Mouse (Mus musculus) adrenal gland, postnatal 0 days (tissue): Measurements from ENCODE around the gene Inpp1. TPM values are rescaled to one million over a fixed set of nuclear protein-coding genes. Genes with fewer than 3 reads are reported as not detected.

ENCODE experiments used
- polyA plus RNA-seq: library from polyadenylated mRNA; unstranded; fragments of >200 nt; fragmentation: Nextera tagmentation; extraction: Ambion mirVana; gene quantifications from 2 replicates; pipeline ENCODE4 v1.2.1, GENCODE M21; 2015

Gene Inpp1
- 13.9 and 16.5 TPM in 2 replicates for polyA plus RNA-seq

DNA sequence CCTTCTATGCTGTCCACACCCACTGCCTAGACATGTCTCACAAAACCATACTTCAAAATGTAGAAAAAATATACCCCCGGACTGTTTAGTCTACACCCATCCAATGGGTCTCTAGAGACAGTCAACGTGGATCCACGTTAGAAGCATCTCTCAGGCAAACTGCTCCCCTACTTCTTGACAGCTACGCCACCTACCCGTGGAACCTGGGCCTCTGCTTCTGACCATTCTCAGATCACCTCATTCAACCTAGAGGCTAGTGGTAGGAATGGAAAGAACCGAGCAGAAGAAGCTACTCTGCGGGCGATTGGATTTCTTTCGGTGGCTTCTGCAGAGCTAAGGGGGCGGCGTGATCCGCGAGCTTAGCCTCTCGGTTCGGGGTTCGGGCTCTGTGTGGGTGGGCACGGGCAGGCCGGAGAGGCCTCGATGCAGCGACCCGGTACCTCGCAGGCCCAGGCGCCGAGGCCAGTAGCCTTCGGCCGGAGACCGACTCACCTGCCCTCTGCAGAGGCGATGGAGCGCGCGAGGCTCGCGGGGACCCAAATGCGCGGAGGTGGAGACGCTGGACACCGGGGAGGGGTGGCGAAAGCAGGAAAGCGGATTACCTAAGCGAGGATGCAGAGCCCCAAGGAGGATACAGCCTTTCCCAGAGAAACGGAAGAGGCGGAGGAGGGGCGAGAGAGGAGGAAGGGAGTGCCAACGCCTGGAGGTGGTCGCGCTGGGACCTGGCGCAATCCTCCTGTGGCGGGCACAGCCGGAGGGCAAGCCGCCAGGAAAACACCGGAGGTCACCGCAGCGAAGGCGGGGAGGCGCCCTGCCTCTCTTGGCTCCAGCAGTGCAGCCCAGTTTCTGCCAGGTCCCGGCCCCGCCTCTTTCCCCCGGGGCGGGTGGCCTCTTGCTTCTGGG, at the start of gene Inpp1:
Gene Inpp1 (minus strand): TSS at position 779 of the 903 bp plus-strand sequence.

DNA sequence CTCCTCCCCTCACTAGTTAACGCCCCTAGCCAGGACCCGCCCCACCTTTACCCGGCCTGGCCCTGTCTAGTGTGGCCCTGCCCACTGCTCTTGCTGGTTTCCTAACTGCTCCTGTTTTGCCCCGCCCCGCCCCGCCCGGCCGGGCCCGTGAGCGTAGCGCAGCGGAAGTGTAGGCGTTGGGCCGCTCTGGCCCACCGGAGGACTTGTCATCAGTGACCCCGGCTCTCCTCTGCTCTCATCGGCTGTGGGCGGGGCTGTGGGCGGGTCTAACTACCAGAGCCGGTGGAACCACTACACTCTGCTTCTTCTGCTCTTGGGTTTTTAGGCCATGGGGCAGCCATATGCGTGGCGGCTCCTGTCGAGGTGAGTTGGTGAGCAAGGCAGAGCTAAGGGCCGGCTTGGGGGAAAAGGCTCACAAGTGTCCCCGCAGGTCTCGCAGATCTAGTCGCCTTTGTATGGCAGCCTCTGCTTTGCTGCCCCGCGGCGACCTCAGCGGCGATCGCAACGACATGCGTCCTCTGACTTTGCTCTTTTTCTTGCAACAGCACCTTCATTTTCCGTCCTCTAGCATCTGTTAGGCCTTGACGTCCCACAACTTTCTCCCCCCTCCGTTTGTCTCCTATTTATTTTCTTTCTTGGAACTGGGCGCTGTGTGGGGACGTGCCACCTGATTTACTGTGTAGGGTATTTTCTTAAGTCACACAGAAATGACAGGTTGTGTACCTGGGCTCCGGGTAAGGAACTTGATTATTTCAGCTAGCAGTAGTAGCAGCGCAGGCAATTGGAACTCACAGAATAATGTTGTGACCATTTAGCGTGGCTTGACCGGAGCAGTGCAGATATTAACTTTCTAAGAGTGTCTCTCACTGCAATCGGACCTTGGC, 27.5 kb upstream of the Inpp1 start, which contains the start of gene Hibch:
Gene Hibch (plus strand): TSS at position 148 of the 884 bp plus-strand sequence.

Other genes starting within 250 kb of the Inpp1 start
- 3.4 and 3.5 TPM in 2 replicates for gene Nemp2, start 187.0 kb downstream of the Inpp1 start, polyA plus RNA-seq
- gene Mfsd6, start 90.2 kb downstream of the Inpp1 start, polyA plus RNA-seq = 5.6 and 6.4 TPM in 2 replicates
- 42.4 and 45.3 TPM in 2 replicates for gene Hibch, start 27.2 kb upstream of the Inpp1 start, polyA plus RNA-seq
- gene 1700019D03Rik, start 202.5 kb upstream of the Inpp1 start, polyA plus RNA-seq = 1.7 and 1.8 TPM in 2 replicates
- not detected in 2 replicates for gene Mstn, start 244.0 kb upstream of the Inpp1 start, polyA plus RNA-seq